Mouse (Mus musculus) telencephalon, adult 2 months (tissue): ENCODE measurements around the gene Gskip.
A peak's percentile ranks its signal among the peaks of the same experiment; 100 is the strongest.

ENCODE experiments used
- DNase-seq: peaks from one replicate; pipeline ENCODE4 v3.0.0-alpha.2; 2011; ENCODE audit warnings: low read depth, low spot score

The Gskip gene

DNA sequence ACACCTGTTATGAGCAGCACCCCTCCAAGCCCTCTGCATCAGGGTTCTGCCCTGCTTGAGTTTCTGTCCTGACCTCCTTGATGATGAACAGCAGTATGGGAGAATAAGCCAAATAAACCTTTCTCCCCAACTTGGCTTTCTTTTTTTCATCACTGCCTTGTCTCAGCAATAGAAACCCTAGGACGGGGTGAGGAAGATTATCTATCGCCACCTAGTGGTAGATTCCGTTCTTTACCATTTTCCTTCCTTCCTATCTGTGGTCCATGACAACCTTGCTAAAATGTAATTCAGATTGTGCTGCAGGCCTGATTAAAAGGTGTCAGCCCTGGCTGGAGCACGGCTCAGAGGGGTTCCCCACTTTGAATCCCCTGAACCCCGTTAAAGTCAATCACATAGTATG, 38.0 kb downstream of the Gskip start:
- peak; percentile 42 for DNase-seq

DNA sequence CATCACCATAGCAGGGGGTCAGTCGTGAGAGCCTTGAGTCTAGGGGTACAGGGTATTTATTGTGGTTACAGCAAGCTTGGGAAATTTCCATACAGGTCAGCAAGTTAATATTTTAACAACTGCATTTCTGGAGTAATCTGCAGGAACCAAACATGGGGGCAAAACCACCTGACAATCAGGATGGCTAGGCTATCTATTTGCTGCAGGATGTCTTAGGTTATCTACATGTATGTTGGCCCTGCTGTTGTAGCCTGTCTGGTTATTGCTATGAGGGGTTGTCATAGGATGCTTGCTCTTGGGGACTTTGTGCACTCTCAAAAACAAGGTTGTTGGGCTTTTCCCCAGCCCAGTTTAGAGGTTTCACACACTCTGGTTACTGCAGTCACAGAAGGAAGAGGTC, 40.0 kb downstream of the Gskip start:
- DNase-seq: no peak

DNA sequence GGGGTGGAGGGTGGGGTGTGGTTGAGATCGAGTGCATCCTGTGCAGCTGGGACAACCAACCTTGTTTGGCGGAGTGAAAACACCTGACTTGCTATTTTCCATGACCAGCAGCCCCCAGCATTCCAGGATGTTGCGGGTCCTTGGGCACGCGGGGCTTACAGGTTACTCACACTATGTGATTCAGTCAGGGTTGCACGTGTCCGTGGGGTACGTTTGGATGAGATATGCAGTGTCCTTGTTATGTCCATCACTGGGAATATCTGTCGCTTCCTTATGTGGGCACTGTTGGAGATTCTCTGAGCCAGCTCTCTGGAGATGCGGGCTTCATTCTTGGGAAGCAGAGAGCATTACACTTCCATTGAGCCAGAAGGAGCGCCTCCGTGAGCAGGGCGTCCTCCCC, 41.1 kb downstream of the Gskip start:
- DNase-seq: no peak

- no peak for DNase-seq
Measured at GRCm38 (mm10) chr12:105727268-105727667, 42.6 kb downstream of the Gskip start.

DNA sequence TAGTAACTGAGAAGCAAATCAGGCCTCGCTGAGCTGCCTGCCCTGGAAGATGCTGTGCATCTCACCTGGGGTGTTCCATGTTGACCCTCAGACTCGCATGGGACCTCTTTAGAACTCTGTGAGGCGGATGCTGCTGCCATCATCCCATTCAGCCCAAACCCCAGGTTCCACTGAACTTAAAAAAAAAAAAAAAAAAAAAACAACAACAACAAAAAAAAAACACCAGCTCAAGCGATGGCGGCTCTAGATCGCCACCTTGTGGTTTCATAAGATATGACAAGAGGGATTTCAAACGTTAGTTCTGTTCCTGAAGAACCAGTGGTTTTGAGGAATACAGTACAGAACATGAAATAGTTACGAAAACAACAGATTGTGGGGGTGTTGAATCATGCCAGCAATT, 43.3 kb downstream of the Gskip start:
- DNase-seq: no peak

DNA sequence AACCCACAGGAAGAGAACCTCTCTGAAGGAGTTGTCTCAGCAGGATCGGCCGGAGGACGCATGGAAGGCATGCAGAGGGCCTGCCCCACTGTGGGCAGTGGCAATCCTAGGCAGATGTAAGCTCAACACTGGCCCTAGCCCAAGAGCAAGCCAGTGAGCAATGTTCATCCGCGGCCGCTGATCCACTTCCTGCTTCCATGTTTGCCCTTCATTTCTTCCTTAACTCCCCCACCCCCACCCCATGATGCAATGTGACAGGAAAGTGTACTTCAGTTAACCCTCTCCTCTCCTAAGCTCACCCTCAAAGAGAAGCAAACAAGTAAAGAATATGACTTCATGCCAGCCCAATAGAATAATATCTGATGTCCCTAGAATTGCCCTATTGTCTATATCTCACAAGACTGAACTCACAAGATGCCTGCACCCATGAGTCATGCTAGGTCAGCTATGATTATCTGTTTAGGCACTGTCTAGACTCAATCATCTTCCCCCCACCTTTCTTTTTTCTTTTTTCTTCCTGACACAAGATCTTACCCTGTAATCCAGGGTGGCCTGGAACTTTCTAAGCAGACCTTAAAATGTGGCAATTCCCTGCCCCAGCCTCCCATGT, 46.3 kb downstream of the Gskip start:
- no peak for DNase-seq

DNA sequence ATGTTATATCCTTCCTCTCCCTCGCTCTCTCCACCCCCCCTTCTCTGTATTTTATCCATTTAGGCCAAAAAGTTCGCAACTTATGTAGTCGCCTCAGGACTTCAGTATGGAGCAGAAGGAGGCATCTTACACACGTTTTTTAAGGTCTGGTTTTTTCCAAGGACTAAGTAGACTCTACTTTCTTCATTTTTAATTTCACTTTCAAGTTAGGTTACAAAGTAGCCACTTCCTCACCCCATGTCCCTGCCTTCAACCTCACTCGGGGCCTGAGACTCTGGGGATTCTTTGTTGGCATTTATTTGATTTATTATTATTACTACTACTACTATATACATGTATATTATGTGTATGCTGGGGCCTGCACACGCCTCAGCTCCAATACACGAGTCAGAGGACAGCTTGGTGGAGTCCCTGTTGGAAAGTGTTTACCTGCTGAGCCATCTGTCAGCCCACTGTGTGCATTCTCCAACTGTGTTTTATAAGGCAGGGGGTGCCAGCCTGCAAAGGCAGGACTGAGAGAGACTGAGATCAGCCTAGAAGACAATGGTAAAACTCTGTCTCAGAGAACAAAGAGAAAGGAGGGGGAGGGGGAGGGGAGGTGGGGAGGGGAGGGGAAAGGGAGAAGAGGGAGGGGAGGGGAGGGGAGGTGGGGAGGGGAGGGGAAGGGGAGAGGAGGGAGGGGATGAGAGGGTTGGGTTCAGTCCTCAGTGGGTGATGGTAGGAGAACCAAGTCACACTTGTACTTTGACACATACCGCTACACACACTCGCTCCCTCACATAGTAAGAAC, 48.9 kb downstream of the Gskip start:
- DNase-seq: no peak

- DNase-seq: no peak
Measured at GRCm38 (mm10) chr12:105735226-105735888, 50.7 kb downstream of the Gskip start.

GRCm38 (mm10) chr12:105735889-105736251, 51.2 kb downstream of the Gskip start:
- DNase-seq: no peak

DNA sequence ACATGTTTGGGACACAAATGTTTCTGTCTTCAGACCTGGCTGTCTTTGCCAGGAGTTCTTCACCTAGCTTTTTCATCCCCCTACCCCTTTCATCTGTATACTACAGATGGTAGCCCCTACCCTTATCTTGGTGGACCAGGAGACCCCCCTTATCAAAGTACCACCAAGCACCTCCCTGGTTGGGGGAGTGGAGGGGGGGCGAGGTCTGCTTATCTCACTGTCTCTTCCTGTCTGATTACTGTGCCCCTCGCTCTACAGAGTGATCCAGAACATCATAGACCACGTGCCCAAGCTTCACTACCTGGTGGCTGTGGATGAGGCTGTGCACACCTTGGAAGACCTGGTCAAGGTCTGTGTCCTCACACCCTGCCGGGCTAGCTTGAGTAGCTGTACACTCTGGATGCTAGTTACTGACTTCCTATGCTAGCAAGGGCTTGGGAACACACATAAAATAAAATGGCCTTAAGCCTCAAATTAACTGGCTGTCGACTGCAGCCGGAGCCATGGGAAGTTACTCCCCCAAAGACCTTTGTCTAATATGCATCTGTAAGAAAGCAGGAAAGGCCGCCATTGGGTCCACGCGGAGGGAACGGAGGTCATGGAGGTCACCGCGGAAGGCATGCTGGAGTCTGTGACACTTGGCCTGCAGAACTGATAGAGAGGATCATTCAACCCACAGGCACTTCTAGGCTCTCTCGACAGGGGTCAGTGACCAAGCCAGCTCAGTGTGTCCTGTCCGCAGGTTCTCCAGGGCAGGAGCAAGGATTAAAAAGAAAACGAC, 53.9 kb downstream of the Gskip start:
- DNase-seq: no peak

DNA sequence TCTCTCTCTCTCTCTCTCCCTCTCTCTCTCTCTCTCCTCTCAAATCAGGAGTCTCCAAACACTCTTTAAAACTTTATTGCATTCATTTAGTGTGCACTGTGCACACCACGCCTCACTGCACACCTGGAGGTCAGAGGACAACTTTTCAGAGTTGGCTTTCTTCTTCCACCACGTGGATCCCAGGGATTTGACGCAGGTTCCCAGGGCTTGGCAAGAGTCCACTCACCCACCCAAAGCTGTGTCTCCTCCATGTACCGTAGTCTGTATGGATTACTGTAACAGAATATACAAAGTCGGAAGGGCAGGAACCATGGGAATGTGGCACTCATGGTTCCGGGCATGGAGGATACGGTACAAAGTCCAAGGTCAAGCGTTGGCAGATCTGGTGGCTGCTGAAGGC, 55.0 kb downstream of the Gskip start:
- DNase-seq: no peak

- no peak for DNase-seq
Measured at GRCm38 (mm10) chr12:105748114-105748513, 63.5 kb downstream of the Gskip start.
